Mouse (Mus musculus): ENCODE results near the gene Klf7.

Gene Klf7

GRCm38 (mm10) chr1:63980733-63981132, 141.3 kb downstream of the Klf7 start:
- no peak for DNase-seq (ENCODE audit: extremely low read depth, low read depth, low spot score)

Measured in fat pad, adult 2 months (tissue).